Mouse (Mus musculus): Measurements from ENCODE around the gene Tmem115.

DNA sequence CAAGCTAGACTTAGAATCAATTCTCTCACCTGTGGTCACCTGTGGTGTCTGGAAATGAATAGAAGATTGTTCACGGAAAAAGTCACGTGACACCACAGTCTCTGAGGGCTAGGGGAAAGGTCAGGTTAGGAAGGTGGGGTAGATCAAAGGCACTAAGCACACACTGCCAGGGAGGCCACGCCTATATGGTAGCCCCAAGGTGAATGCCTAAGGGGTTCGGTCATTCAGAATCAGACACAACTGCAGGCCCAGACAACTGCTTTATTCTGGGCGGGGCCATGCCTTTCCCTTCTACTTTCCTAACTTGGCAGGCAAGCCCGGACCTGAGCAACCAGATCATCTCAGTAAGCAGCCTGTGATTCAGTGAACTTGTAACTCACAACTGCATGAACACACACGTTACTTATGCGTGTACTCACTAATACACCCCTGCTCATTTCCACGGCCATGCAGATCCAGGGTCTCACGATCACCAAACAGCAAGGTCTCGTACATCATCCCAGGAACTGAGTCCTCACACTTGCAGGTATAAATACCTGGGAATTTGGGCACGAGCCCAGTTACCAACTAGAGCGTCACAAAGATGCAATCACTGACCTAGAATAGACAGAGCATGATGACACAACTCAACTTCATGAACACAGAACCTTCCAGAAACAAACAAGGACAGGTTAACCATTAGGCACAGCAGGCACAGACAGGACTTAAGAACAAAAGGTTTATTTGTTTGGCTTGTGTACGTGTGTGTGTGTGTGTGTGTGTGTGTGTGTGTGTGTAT is 42.0 kb downstream of the Tmem115 start:
- TF ChIP-seq CTCF (IDR thresholded peaks at IDR 0.05; ENCODE audit: low read depth), result no peak
- TF ChIP-seq EP300 (IDR thresholded peaks at IDR 0.05; ENCODE audit: low read depth), result no peak

Measured in liver, embryonic 14.5 days (tissue).